In the genomic region with DNA sequence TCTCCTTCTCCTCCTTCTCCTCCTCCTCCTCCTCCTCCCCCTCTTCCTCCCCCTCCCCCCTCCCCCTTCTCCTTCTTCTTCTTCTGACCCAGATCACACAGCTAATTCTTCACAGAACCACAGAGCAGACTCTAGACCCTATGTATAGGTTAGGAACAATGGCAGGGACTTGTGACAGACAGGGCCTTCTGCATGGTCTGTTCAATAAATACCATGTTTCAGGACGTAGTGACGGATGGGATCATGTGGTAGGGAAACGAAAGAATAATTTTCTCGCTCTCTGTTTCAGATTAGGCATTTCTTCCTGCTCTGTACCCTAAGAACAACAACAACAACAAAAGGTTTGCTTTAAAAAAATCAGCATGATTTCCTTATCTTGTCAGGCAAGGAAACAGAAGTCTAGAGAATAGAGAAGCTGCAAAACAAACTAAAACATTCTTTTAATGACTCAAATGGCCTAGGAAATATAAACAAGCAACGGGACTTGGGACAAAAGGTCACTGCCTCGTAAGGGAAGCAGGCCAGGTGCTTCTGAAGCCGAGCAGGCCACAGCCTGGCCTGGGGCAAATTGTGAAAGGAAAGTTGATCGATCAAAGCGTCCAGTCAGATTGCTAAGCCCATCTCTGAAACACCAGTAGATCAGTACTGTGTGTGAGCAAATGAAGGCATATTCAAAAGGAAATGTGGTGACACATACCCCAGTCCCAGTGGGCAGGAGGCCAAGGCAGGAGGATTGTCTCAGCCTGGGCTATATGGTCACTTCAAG, we compare ENCODE assay signal across 12 mouse cellular contexts. TPM values are rescaled to one million over a fixed set of nuclear protein-coding genes. Genes with fewer than 3 reads are reported as not detected.
A peak's percentile ranks its signal among the peaks of the same experiment; 100 is the strongest.
DNase-seq lines count a peak whose midpoint lies in the region; ATAC-seq lines count a peak whose summit lies in the region.
"Had no signal": no experiment of that assay in that cellular context is flagged by ENCODE, and none has a peak within 500 bp of the region (broad histone marks: within the 10 kb centered on the region; RNA-seq: fewer than 3 reads in every experiment).

No protein-coding gene starts in this region.

- H3K27ac ChIP-seq in limb, embryonic 13.5 days, result peak overlapping the region; percentile 1; the same call in 1 of the 2 replicates
- H3K27ac ChIP-seq in limb, embryonic 10.5 days, result no peak overlapping the region
- 0 out of 2 replicates have a peak overlapping the region, but pooled peaks have one; percentile 30 for H3K27ac ChIP-seq in embryonic facial prominence, embryonic 10.5 days (replicated peaks)
- H3K27ac ChIP-seq: hindbrain, embryonic 10.5 days; midbrain, embryonic 15.5 days had no signal

- no peak overlapping the region for H3K9ac ChIP-seq in limb, embryonic 13.5 days
- H3K9ac ChIP-seq: midbrain, embryonic 15.5 days had no signal

- H3K4me1 ChIP-seq in limb, embryonic 13.5 days, result peaks cover 17% of the 10 kb centered on the region
- H3K4me1 ChIP-seq in limb, embryonic 10.5 days, result peaks cover 7% of the 10 kb centered on the region
- peaks cover 8% of the 10 kb centered on the region for H3K4me1 ChIP-seq in embryonic facial prominence, embryonic 10.5 days
- H3K4me1 ChIP-seq: midbrain, embryonic 15.5 days had no signal

- ATAC-seq in limb, embryonic 13.5 days (ENCODE audit: low FRiP score, low read depth), result no peak
- ATAC-seq: midbrain, embryonic 15.5 days had no signal

- peak; percentile 51 for DNase-seq in adrenal gland, postnatal 14 days
- no peak for DNase-seq in adrenal gland, postnatal 4 days (ENCODE audit: low spot score in 2 of 2)
- no peak for DNase-seq in limb, embryonic 10.5 days (ENCODE audit: low spot score)
- no peak for DNase-seq in embryonic facial prominence, embryonic 10.5 days (ENCODE audit: low spot score)
- DNase-seq in lung, postnatal 25 days (ENCODE audit: low spot score), result peak; percentile 41
- DNase-seq in right cerebral cortex, postnatal 25 days, result no peak
- DNase-seq in cerebellum, postnatal 4 days (ENCODE audit: low spot score in 2 of 2), result no peak
- DNase-seq: cerebellum, postnatal 36 days; left cerebral cortex, postnatal 4 days had no signal

- H3K27me3 ChIP-seq in limb, embryonic 13.5 days, result no peaks in the 10 kb centered on the region
- H3K27me3 ChIP-seq in limb, embryonic 10.5 days (ENCODE audit: low read depth, poor library complexity, severe bottlenecking), result no peaks in the 10 kb centered on the region
- no peaks in the 10 kb centered on the region for H3K27me3 ChIP-seq in embryonic facial prominence, embryonic 10.5 days (replicated peaks; ENCODE audit: low read depth, poor library complexity, severe bottlenecking)
- H3K27me3 ChIP-seq: midbrain, embryonic 15.5 days had no signal

- no peaks in the 10 kb centered on the region for H3K36me3 ChIP-seq in limb, embryonic 13.5 days
- H3K36me3 ChIP-seq in limb, embryonic 10.5 days, result no peaks in the 10 kb centered on the region
- H3K36me3 ChIP-seq in embryonic facial prominence, embryonic 10.5 days (replicated peaks), result no peaks in the 10 kb centered on the region
- H3K36me3 ChIP-seq: hindbrain, embryonic 10.5 days; midbrain, embryonic 15.5 days had no signal

- no peak overlapping the region for H3K4me2 ChIP-seq in limb, embryonic 13.5 days (replicated peaks)
- H3K4me2 ChIP-seq: midbrain, embryonic 15.5 days had no signal

- WGBS in limb, embryonic 13.5 days, result 49% methylated on average over 9 of the region's 9 CpGs
- WGBS in limb, embryonic 10.5 days, result 54% methylated on average over 9 of the region's 9 CpGs
- WGBS in embryonic facial prominence, embryonic 10.5 days, result 39% methylated on average over 9 of the region's 9 CpGs

- H3K9me3 ChIP-seq in limb, embryonic 13.5 days, result no peaks in the 10 kb centered on the region
- H3K9me3 ChIP-seq in limb, embryonic 10.5 days (replicated peaks), result no peaks in the 10 kb centered on the region
- no peaks in the 10 kb centered on the region for H3K9me3 ChIP-seq in embryonic facial prominence, embryonic 10.5 days
- H3K9me3 ChIP-seq: hindbrain, embryonic 10.5 days; midbrain, embryonic 15.5 days had no signal

- H3K4me3 ChIP-seq in limb, embryonic 13.5 days, result no peak overlapping the region
- no peak overlapping the region for H3K4me3 ChIP-seq in limb, embryonic 10.5 days
- H3K4me3 ChIP-seq in embryonic facial prominence, embryonic 10.5 days, result no peak overlapping the region
- H3K4me3 ChIP-seq: hindbrain, embryonic 10.5 days; midbrain, embryonic 15.5 days had no signal

RNA-seq across cellular contexts. Expression of a gene that starts 20.9 kb away (rescaled TPM):
- 257 TPM in 2 replicates for total RNA-seq in adrenal gland, postnatal 14 days (2021)
- 100 to 1,000 TPM; 237 to 266 TPM for total RNA-seq in adrenal gland, postnatal 4 days (2021)
- 426 and 435 TPM in 2 replicates for polyA plus RNA-seq in limb, embryonic 13.5 days (2015; fragmentation: Nextera tagmentation; extraction: Ambion mirVana)
- polyA plus RNA-seq in limb, embryonic 10.5 days (2016; fragmentation: Nextera tagmentation; extraction: Ambion mirVana), result 481 and 493 TPM in 2 replicates
- 473 and 481 TPM in 2 replicates for polyA plus RNA-seq in embryonic facial prominence, embryonic 10.5 days (2016; fragmentation: Nextera tagmentation; extraction: Ambion mirVana)

RNA-seq across cellular contexts. Expression of a gene that starts 46.1 kb away (rescaled TPM):
- total RNA-seq in adrenal gland, postnatal 14 days (2021), result 38.0 and 50.4 TPM in 2 replicates
- total RNA-seq in adrenal gland, postnatal 4 days (2021), result 10 to 100 TPM; 45.5 to 48.9 TPM
- polyA plus RNA-seq in limb, embryonic 13.5 days (2015; fragmentation: Nextera tagmentation; extraction: Ambion mirVana), result 43.5 and 47.8 TPM in 2 replicates
- 20.2 and 25.9 TPM in 2 replicates for polyA plus RNA-seq in limb, embryonic 10.5 days (2016; fragmentation: Nextera tagmentation; extraction: Ambion mirVana)
- 20.4 and 21.1 TPM in 2 replicates for polyA plus RNA-seq in embryonic facial prominence, embryonic 10.5 days (2016; fragmentation: Nextera tagmentation; extraction: Ambion mirVana)

Comparison
In these comparisons a context has a peak if more than half of its experiments do, and no peak if none do; other contexts are left out.
1. DNase-seq: peak in adrenal gland, postnatal 14 days (single experiment) and lung, postnatal 25 days (single experiment); none in adrenal gland, postnatal 4 days (0 of 2), limb, embryonic 10.5 days (single experiment), embryonic facial prominence, embryonic 10.5 days (single experiment), right cerebral cortex, postnatal 25 days (single experiment) and cerebellum, postnatal 4 days (0 of 2).